Mouse (Mus musculus) midbrain, postnatal 0 days (tissue): ENCODE results near the gene Kcnk3. TPM values are rescaled to one million over a fixed set of nuclear protein-coding genes. Genes with fewer than 3 reads are reported as not detected.

Source experiments
- ATAC-seq: fragments of 200-750 bp; cut with Nextera tagmentation; 2 replicates; pipeline ENCODE4 v1.8.0; 2017; ENCODE audit warnings: moderate number of reproducible peaks, mild to moderate bottlenecking, moderate TSS enrichment, moderate library complexity; ENCODE audit not compliant: low FRiP score
- DNase-seq: peaks from one replicate; pipeline ENCODE4 v3.0.0-alpha.2; 2015; ENCODE audit warnings: low spot score
- H3K27ac ChIP-seq: fragments of 300-500 bp; sonication (generic); 2 replicates; pipeline ENCODE4 v1.5.1; 2014; ENCODE audit warnings: low read depth, mild to moderate bottlenecking, low read length, mixed read lengths
- H3K27me3 ChIP-seq: fragments of 300-500 bp; sonication (generic); 2 replicates; pipeline ENCODE4 v1.6.1; 2014; ENCODE audit warnings: low read length, control low read depth, mixed read lengths; ENCODE audit not compliant: insufficient read depth
- H3K36me3 ChIP-seq: fragments of 300-500 bp; sonication (generic); 2 replicates; pipeline ENCODE4 v1.6.1; 2014; ENCODE audit warnings: low read length, control low read depth, mixed read lengths; ENCODE audit not compliant: insufficient read depth
- H3K4me1 ChIP-seq: fragments of 300-500 bp; sonication (generic); 2 replicates; pipeline ENCODE4 v1.6.1; 2014; ENCODE audit warnings: mild to moderate bottlenecking, control low read depth, antibody characterized with exemption, low read length, mixed read lengths; ENCODE audit not compliant: insufficient read depth
- H3K4me2 ChIP-seq: fragments of 300-500 bp; sonication (generic); 2 replicates; pipeline ENCODE4 v1.6.1; 2014; ENCODE audit warnings: low read depth, mild to moderate bottlenecking, low read length, mixed read lengths; ENCODE audit not compliant: poor library complexity, severe bottlenecking
- H3K4me3 ChIP-seq: fragments of 300-500 bp; sonication (generic); 2 replicates; pipeline ENCODE4 v1.5.1; 2014; ENCODE audit warnings: low read depth, mild to moderate bottlenecking, low read length, moderate library complexity
- H3K9ac ChIP-seq: fragments of 300-500 bp; sonication (generic); replicated peaks from 2 replicates; pipeline ENCODE4 v1.6.1; 2014; ENCODE audit warnings: mild to moderate bottlenecking, low read length, moderate library complexity, mixed read lengths; ENCODE audit not compliant: poor library complexity, severe bottlenecking
- H3K9me3 ChIP-seq: fragments of 300-500 bp; sonication (generic); 2 replicates; pipeline ENCODE4 v1.6.1; 2016; ENCODE audit warnings: low read length, control low read depth
- CTCF ChIP-seq: IDR thresholded peaks from 2 replicates; pipeline ENCODE4 v1.5.1; 2016; ENCODE audit warnings: antibody characterized with exemption, mild to moderate bottlenecking
- WGBS: fragments of 180-500 bp; shearing (Covaris S2); extraction: QIAGEN DNeasy Blood & Tissue Kit; methylation state at CpG from one replicate; pipeline ENCODE4 v1.1.7; 2014; 5-methylcytosine and 5-hydroxymethylcytosine counted together
- polyA plus RNA-seq: library from polyadenylated mRNA; unstranded; fragments of >200 nt; fragmentation: Nextera tagmentation; extraction: Ambion mirVana; gene quantifications from 2 replicates; pipeline ENCODE4 v1.2.1, GENCODE M21; 2015
- total RNA-seq: library from RNA; depleted of rRNA; stranded (reverse); fragments of >200 nt; gene quantifications from 2 replicates; pipeline ENCODE4 v1.2.3, GENCODE M21; 2014

The Kcnk3 gene
- total and polyA plus RNA-seq, 2 experiments from 2014 or later, result 12.2 to 21.8 TPM

DNA sequence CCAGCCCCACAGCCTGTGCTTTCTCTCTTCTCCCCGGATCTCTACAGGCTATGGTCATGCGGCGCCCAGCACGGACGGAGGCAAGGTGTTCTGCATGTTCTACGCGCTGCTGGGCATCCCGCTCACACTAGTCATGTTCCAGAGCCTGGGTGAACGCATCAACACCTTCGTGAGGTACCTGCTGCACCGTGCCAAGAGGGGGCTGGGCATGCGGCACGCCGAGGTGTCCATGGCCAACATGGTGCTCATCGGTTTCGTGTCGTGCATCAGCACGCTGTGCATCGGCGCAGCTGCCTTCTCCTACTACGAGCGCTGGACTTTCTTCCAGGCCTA lies 33.8 kb downstream of the Kcnk3 start:
- Histone ChIP-seq H3K4me2 (peak overlapping the region; percentile 47), H3K27ac (no peak overlapping the region), H3K9me3 (no peaks in the 10 kb centered on the region), H3K36me3 (no peaks in the 10 kb centered on the region), H3K4me3 (no peak overlapping the region), H3K4me1 (peaks cover 9% of the 10 kb centered on the region; the same call in 1 of the 2 replicates), H3K9ac (0 out of 2 replicates have a peak overlapping the region, but pooled peaks have one; percentile 42), H3K27me3 (peaks cover 8% of the 10 kb centered on the region)
- TF ChIP-seq CTCF, result no peak
- no peak for DNase-seq
- ATAC-seq, result 0 out of 2 replicates have a peak, but pooled peaks have one; percentile 3
- WGBS, result 53% methylated on average over 21 of the region's 22 CpGs

DNA sequence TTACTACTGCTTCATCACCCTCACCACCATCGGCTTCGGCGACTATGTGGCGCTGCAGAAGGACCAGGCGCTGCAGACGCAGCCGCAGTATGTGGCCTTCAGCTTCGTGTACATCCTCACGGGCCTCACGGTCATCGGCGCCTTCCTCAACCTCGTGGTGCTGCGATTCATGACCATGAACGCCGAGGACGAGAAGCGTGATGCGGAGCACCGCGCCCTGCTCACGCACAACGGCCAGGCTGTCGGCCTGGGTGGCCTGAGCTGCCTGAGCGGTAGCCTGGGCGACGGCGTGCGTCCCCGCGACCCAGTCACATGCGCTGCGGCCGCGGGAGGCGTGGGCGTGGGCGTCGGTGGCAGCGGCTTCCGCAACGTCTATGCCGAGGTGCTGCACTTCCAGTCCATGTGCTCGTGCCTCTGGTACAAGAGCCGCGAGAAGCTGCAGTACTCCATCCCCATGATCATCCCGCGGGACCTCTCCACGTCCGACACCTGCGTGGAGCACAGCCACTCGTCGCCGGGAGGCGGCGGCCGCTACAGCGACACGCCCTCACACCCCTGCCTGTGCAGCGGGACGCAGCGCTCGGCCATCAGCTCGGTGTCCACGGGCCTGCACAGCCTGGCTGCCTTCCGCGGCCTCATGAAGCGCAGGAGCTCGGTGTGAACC lies 34.3 kb downstream of the Kcnk3 start:
- H3K4me2 ChIP-seq, result peak overlapping the region; percentile 47
- DNase-seq (peak; percentile 30), ATAC-seq (peak; percentile 54)
- peak overlapping the region; percentile 21 for H3K4me3 ChIP-seq
- peaks cover 8% of the 10 kb centered on the region for H3K27me3 ChIP-seq
- peak overlapping the region; percentile 42; the same call in 1 of the 2 replicates for H3K9ac ChIP-seq
- no peaks in the 10 kb centered on the region for H3K9me3 ChIP-seq
- WGBS, result 4% methylated on average over 69 of the region's 69 CpGs
- H3K27ac ChIP-seq, result no peak overlapping the region
- H3K36me3 ChIP-seq, result no peaks in the 10 kb centered on the region
- no peak for TF ChIP-seq CTCF
- peaks cover 9% of the 10 kb centered on the region; the same call in 1 of the 2 replicates for H3K4me1 ChIP-seq

DNA sequence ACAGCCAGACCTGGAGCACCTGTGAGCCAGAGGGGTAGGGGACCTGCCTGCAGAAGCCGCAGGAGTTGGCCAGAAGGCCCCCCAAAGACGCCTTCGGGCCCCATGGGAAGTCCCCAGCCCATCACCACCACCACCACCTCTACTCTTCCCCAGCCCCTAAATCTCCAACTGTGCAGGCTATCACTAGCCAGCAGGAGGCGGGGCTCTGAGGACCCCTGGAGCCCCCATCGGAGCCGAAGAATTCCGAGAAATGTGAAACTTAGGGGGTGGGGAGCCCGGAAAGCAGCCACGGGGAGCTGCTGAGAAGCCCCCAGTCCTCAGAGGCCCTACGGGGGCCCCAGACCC lies 34.8 kb downstream of the Kcnk3 start:
- no peak for DNase-seq
- no peak for TF ChIP-seq CTCF
- peak overlapping the region; percentile 47 for H3K4me2 ChIP-seq
- no peak overlapping the region for H3K27ac ChIP-seq
- H3K36me3 ChIP-seq, result no peaks in the 10 kb centered on the region
- H3K4me3 ChIP-seq, result peak overlapping the region; percentile 21; the same call in 1 of the 2 replicates
- ATAC-seq, result peak; percentile 42; the same call in 1 of the 2 replicates
- WGBS, result 13% methylated on average over 10 of the region's 10 CpGs
- H3K4me1 ChIP-seq, result peaks cover 9% of the 10 kb centered on the region; the same call in 1 of the 2 replicates
- no peaks in the 10 kb centered on the region for H3K9me3 ChIP-seq
- H3K27me3 ChIP-seq, result peaks cover 8% of the 10 kb centered on the region
- peak overlapping the region; percentile 42; the same call in 1 of the 2 replicates for H3K9ac ChIP-seq

DNA sequence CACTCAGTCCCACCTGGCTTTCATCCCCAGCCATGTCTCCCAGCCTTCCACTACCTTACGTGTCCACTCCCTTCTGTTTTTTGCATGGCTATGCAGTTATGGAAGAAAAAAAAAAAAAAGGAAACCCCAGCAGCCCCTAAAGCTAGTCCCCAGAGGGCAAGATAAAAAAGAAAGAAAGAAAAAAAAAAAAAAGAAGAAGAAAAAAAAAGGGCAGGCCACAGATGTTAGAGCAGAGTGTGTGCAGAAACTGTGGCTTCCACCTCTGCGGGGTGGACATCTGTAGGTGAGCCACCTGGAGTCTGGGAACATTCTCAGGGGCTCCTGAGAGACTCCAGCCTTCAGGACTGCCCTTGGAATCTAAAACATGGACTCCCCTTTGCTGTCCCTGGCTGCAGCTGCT lies 35.4 kb downstream of the Kcnk3 start:
- 52% methylated on average over 2 of the region's 2 CpGs for WGBS
- Histone ChIP-seq H3K9me3 (no peaks in the 10 kb centered on the region), H3K36me3 (no peaks in the 10 kb centered on the region), H3K9ac (no peak overlapping the region), H3K27me3 (peaks cover 8% of the 10 kb centered on the region), H3K4me1 (peaks cover 9% of the 10 kb centered on the region; the same call in 1 of the 2 replicates), H3K4me3 (no peak overlapping the region), H3K4me2 (no peak overlapping the region), H3K27ac (no peak overlapping the region)
- ATAC-seq (no peak), DNase-seq (no peak)
- no peak for TF ChIP-seq CTCF

DNA sequence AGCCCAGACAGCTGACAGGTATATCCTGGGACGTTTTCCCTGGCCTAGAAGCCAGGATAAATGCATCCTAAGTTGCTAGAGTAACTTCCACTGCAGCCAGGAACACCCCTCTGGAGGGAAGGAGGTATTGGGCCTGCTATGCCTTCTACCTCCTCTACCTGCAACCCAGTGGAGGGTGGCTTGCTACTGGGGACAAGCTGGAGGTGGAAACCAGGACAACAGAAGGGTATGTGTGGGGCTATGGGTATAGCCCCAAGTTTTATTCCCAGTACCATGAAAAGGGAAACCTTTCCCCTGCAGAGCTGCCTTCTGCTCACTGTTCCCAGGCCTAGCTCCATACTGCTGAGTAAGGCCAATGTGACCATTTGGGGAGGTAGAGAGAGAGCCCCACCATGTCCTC lies 36.3 kb downstream of the Kcnk3 start:
- H3K9me3 ChIP-seq, result no peaks in the 10 kb centered on the region
- H3K4me2 ChIP-seq, result no peak overlapping the region
- ATAC-seq (no peak), DNase-seq (no peak)
- H3K27ac ChIP-seq, result no peak overlapping the region
- no peaks in the 10 kb centered on the region for H3K36me3 ChIP-seq
- peaks cover 9% of the 10 kb centered on the region; the same call in 1 of the 2 replicates for H3K4me1 ChIP-seq
- no peak overlapping the region for H3K4me3 ChIP-seq
- peaks cover 8% of the 10 kb centered on the region for H3K27me3 ChIP-seq
- 52% methylated on average over 1 of the region's 1 CpGs for WGBS
- H3K9ac ChIP-seq, result no peak overlapping the region
- no peak for TF ChIP-seq CTCF

DNA sequence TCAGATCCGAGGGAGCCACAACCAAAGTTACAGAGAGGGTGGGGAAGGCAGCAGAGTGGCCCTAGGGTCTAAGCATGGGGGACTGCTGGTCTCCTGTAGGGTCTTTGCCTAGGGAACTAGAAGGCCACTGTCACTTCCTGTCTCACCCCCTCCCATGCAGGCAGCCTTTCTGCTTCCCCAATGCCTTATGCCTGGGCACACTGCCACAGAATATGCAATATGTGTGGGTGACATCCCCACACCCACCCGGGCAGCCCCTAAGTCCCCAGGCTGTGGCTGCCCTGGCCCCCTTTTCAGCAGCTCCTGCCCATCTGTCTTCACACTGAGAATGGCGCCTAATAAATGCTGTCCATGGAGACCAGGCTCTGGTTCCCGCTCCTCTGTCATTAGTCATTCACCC lies 36.9 kb downstream of the Kcnk3 start:
- Histone ChIP-seq H3K4me3 (no peak overlapping the region), H3K27ac (no peak overlapping the region), H3K27me3 (peaks cover 8% of the 10 kb centered on the region), H3K9ac (no peak overlapping the region), H3K36me3 (no peaks in the 10 kb centered on the region), H3K4me1 (peaks cover 9% of the 10 kb centered on the region; the same call in 1 of the 2 replicates), H3K9me3 (no peaks in the 10 kb centered on the region), H3K4me2 (no peak overlapping the region)
- TF ChIP-seq CTCF, result no peak
- 48% methylated on average over 4 of the region's 4 CpGs for WGBS
- no peak for ATAC-seq
- DNase-seq, result no peak
